Mouse (Mus musculus): Measurements from ENCODE around the gene Slc41a3. TPM values are rescaled to one million over a fixed set of nuclear protein-coding genes. Genes with fewer than 3 reads are reported as not detected.

The Slc41a3 gene
- polyA plus RNA-seq, 1 experiment from 2014 or later = 9.7 TPM

- WGBS = 89% methylated on average over 3 of the region's 3 CpGs
- no peak overlapping the region for H3K4me2 ChIP-seq (replicated peaks; ENCODE audit: low read depth, low read length)
- no peak for ATAC-seq
Observed at GRCm38 (mm10) chr6:90602304-90602703, 2.2 kb upstream of the Slc41a3 start.

GRCm38 (mm10) chr6:90603126-90603525 is 1.4 kb upstream of the Slc41a3 start:
- DNase-seq (ENCODE audit: low spot score) = no peak
- H3K9me3 ChIP-seq (ENCODE audit: low read length) = no peaks in the 10 kb centered on the region
- H3K27ac ChIP-seq (ENCODE audit: low read length) = no peak overlapping the region
- H3K4me1 ChIP-seq (ENCODE audit: insufficient read depth, low read depth, low read length) = no peaks in the 10 kb centered on the region; the same call in 1 of the 2 replicates
- no peak overlapping the region for H3K4me2 ChIP-seq (replicated peaks; ENCODE audit: low read depth, low read length)
- ATAC-seq = no peak
- TF ChIP-seq EP300 (IDR thresholded peaks at IDR 0.05) (no peak), CTCF (IDR thresholded peaks at IDR 0.05) (no peak)
- H3K4me3 ChIP-seq (ENCODE audit: low read depth, low read length) = no peak overlapping the region
- no peaks in the 10 kb centered on the region for H3K36me3 ChIP-seq (ENCODE audit: insufficient read depth, low read length)
- H3K9ac ChIP-seq (replicated peaks; ENCODE audit: low read depth) = no peak overlapping the region
- no peaks in the 10 kb centered on the region for H3K27me3 ChIP-seq (replicated peaks; ENCODE audit: insufficient read depth, low read length)
- 67% methylated on average over 7 of the region's 7 CpGs for WGBS

More at GRCm38 (mm10) chr6:90602304-90602703, 2.2 kb upstream of the Slc41a3 start:
- no peaks in the 10 kb centered on the region for H3K36me3 ChIP-seq (ENCODE audit: insufficient read depth, low read length)
- H3K4me1 ChIP-seq (ENCODE audit: insufficient read depth, low read depth, low read length) = no peaks in the 10 kb centered on the region; the same call in 1 of the 2 replicates
- H3K9ac ChIP-seq (replicated peaks; ENCODE audit: low read depth) = no peak overlapping the region
- no peak overlapping the region for H3K4me3 ChIP-seq (ENCODE audit: low read depth, low read length)
- no peaks in the 10 kb centered on the region for H3K9me3 ChIP-seq (ENCODE audit: low read length)
- no peak for DNase-seq (ENCODE audit: low spot score)
- no peaks in the 10 kb centered on the region for H3K27me3 ChIP-seq (replicated peaks; ENCODE audit: insufficient read depth, low read length)
- TF ChIP-seq CTCF (IDR thresholded peaks at IDR 0.05) (no peak), EP300 (IDR thresholded peaks at IDR 0.05) (no peak)
- H3K27ac ChIP-seq (ENCODE audit: low read length) = no peak overlapping the region

GRCm38 (mm10) chr6:90604130-90604529 is 395 bp upstream of the Slc41a3 start:
- H3K9me3 ChIP-seq (ENCODE audit: low read length) = no peaks in the 10 kb centered on the region
- peak overlapping the region; percentile 80; the same call in 1 of the 2 replicates for H3K4me2 ChIP-seq (replicated peaks; ENCODE audit: low read depth, low read length)
- H3K27ac ChIP-seq (ENCODE audit: low read length) = 0 out of 2 replicates have a peak overlapping the region, but pooled peaks have one; percentile 74
- ATAC-seq (no peak), DNase-seq (ENCODE audit: low spot score) (no peak)
- no peaks in the 10 kb centered on the region for H3K36me3 ChIP-seq (ENCODE audit: insufficient read depth, low read length)
- no peaks in the 10 kb centered on the region; the same call in 1 of the 2 replicates for H3K4me1 ChIP-seq (ENCODE audit: insufficient read depth, low read depth, low read length)
- peak overlapping the region; percentile 52; the same call in 1 of the 2 replicates for H3K4me3 ChIP-seq (ENCODE audit: low read depth, low read length)
- TF ChIP-seq CTCF (IDR thresholded peaks at IDR 0.05) = no peak
- TF ChIP-seq EP300 (IDR thresholded peaks at IDR 0.05) = no peak
- no peaks in the 10 kb centered on the region for H3K27me3 ChIP-seq (replicated peaks; ENCODE audit: insufficient read depth, low read length)
- WGBS = 47% methylated on average over 3 of the region's 3 CpGs
- H3K9ac ChIP-seq (replicated peaks; ENCODE audit: low read depth) = no peak overlapping the region

- H3K9me3 ChIP-seq (ENCODE audit: low read length) = no peaks in the 10 kb centered on the region
- H3K9ac ChIP-seq (replicated peaks; ENCODE audit: low read depth) = peak overlapping the region; percentile 55
- H3K4me1 ChIP-seq (ENCODE audit: insufficient read depth, low read depth, low read length) = no peaks in the 10 kb centered on the region; the same call in 1 of the 2 replicates
- H3K27ac ChIP-seq (ENCODE audit: low read length) = peak overlapping the region; percentile 74; the same call in 1 of the 2 replicates
- H3K4me2 ChIP-seq (replicated peaks; ENCODE audit: low read depth, low read length) = peak overlapping the region; percentile 80
- DNase-seq (ENCODE audit: low spot score) (no peak), ATAC-seq (no peak)
- 8% methylated on average over 5 of the region's 5 CpGs for WGBS
- no peaks in the 10 kb centered on the region for H3K27me3 ChIP-seq (replicated peaks; ENCODE audit: insufficient read depth, low read length)
- peak overlapping the region; percentile 52 for H3K4me3 ChIP-seq (ENCODE audit: low read depth, low read length)
- no peak for TF ChIP-seq CTCF (IDR thresholded peaks at IDR 0.05)
- H3K36me3 ChIP-seq (ENCODE audit: insufficient read depth, low read length) = no peaks in the 10 kb centered on the region
Observed at GRCm38 (mm10) chr6:90605298-90605665, 757 bp downstream of the Slc41a3 start.

- Histone ChIP-seq H3K27ac (ENCODE audit: low read length) (no peak overlapping the region), H3K4me2 (replicated peaks; ENCODE audit: low read depth, low read length) (0 out of 2 replicates have a peak overlapping the region, but pooled peaks have one; percentile 8), H3K9ac (replicated peaks; ENCODE audit: low read depth) (no peak overlapping the region), H3K4me1 (ENCODE audit: insufficient read depth, low read depth, low read length) (no peaks in the 10 kb centered on the region; the same call in 1 of the 2 replicates), H3K27me3 (replicated peaks; ENCODE audit: insufficient read depth, low read length) (no peaks in the 10 kb centered on the region), H3K36me3 (ENCODE audit: insufficient read depth, low read length) (no peaks in the 10 kb centered on the region), H3K4me3 (ENCODE audit: low read depth, low read length) (no peak overlapping the region), H3K9me3 (ENCODE audit: low read length) (no peaks in the 10 kb centered on the region)
- ATAC-seq (no peak), DNase-seq (ENCODE audit: low spot score) (peak; percentile 64)
- TF ChIP-seq EP300 (IDR thresholded peaks at IDR 0.05) = no peak
- TF ChIP-seq CTCF (IDR thresholded peaks at IDR 0.05) = peak; percentile 93
- WGBS = 29% methylated on average over 7 of the region's 7 CpGs
Observed at GRCm38 (mm10) chr6:90606538-90606937, 2.0 kb downstream of the Slc41a3 start.

- DNase-seq (ENCODE audit: low spot score) (peak; percentile 88), ATAC-seq (no peak)
- Histone ChIP-seq H3K9me3 (ENCODE audit: low read length) (no peaks in the 10 kb centered on the region), H3K4me1 (ENCODE audit: insufficient read depth, low read depth, low read length) (no peaks in the 10 kb centered on the region; the same call in 1 of the 2 replicates), H3K9ac (replicated peaks; ENCODE audit: low read depth) (no peak overlapping the region), H3K27ac (ENCODE audit: low read length) (no peak overlapping the region), H3K27me3 (replicated peaks; ENCODE audit: insufficient read depth, low read length) (no peaks in the 10 kb centered on the region), H3K4me2 (replicated peaks; ENCODE audit: low read depth, low read length) (0 out of 2 replicates have a peak overlapping the region, but pooled peaks have one; percentile 8), H3K4me3 (ENCODE audit: low read depth, low read length) (no peak overlapping the region), H3K36me3 (ENCODE audit: insufficient read depth, low read length) (no peaks in the 10 kb centered on the region)
- TF ChIP-seq EP300 (IDR thresholded peaks at IDR 0.05) (no peak), CTCF (IDR thresholded peaks at IDR 0.05) (peak; percentile 91)
- WGBS = 9% methylated on average over 5 of the region's 5 CpGs
Observed at GRCm38 (mm10) chr6:90607196-90607595, 2.7 kb downstream of the Slc41a3 start.

Data from lung, postnatal 0 days (tissue).